Mouse (Mus musculus): ENCODE results near the gene Cyp1a1. TPM values are rescaled to one million over a fixed set of nuclear protein-coding genes. Genes with fewer than 3 reads are reported as not detected.
"Not testable (repeated sequence)": the region's sequence is repeated elsewhere in the genome, so short reads cannot be mapped to it uniquely, and the experiment has no call there.

The Cyp1a1 gene
- polyA plus RNA-seq, 2 experiments from 2014 or later = not detected

- ATAC-seq = no peak
Observed at GRCm38 (mm10) chr9:57706496-57706895, 18.8 kb downstream of the Cyp1a1 start.

GRCm38 (mm10) chr9:57708068-57708719 is 20.5 kb downstream of the Cyp1a1 start, which contains the start of gene Edc3:
Gene Edc3 (plus strand): TSS chr9:57708540.
- ATAC-seq = peak; percentile 95

DNA sequence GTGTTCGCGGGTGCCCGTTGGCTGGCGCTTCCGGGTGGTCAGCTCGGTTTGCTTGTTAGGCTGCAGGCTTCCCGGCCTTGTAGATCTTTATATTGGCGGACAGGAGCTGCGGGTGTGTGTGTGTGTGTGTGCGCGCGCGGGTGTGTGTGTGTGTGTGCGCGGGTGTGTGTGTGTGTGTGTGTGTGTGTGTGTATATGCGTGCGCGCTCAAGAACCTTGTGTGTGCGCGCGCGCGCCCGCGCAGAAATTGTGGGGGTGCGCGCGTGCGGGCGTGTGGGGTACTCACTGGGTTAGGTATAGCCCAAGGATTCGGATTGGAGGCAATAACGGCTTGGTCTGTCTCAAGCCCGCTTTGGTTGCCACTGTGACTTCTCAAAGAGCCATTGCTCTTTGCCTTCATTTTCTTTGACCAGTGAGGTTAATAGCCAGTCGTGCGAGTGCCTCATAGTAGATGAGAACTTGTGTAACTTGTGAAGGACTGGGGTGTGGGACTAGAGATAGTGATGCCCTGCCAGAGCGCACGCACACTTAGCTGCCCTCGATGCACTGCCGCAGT is 21.1 kb downstream of the Cyp1a1 start:
- no peak for ATAC-seq

DNA sequence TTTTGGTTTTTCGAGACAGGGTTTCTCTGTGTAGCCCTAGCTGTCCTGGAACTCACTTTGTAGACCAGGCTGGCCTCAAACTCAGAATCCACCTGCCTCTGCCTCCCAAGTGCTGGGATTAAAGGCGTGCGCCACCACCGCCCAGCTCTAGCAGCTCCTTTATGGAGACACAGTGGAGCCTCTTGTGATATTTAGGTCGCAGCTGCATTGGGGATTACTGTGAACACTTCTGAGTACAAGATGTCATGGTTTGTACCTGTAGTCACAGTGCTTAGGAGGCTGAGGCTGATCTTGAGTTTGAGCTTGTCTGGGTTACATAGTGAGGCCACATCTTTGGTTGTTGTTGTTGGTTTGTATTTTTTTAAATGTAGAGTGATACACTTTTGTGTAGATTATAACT is 22.5 kb downstream of the Cyp1a1 start:
- ATAC-seq = not testable (repeated sequence)

DNA sequence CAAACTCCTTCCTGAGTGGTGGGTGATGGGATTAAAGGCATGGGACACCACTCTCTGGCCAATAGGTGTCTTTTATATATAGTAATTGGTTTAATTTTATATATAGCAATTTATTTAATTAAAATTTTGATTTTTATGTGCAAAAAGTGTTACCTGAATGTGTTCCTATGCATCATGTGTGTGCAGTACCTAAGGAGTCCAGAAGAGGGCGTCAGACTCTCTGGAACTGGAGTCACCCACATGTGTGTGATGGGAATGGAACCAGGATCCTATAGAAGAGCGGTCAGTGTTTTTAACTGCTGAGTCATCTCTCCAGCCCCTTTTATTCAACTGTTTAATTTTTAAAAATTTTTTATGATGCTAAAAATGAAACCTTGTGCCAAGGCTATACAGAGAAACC is 24.5 kb downstream of the Cyp1a1 start:
- no peak for ATAC-seq

DNA sequence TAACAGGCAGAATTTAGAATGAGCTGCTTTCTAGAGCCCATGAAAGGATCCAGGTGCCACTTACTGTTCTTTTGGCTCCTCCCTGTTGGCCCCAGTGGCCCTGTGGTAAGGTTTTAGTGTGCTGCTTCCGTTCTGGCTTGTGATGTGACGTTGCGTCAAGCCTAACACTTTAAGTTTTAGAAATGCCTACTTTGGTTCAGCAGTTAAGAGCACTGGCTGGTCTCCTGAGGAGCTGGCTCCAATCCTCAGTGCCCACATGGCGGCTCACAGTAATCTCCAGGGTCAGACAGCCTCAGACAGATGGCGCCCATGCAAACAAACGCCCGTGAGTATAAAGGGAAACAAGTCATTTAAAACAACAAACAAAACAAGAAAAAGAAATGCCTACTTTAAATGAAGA is 30.7 kb downstream of the Cyp1a1 start:
- no peak for ATAC-seq

DNA sequence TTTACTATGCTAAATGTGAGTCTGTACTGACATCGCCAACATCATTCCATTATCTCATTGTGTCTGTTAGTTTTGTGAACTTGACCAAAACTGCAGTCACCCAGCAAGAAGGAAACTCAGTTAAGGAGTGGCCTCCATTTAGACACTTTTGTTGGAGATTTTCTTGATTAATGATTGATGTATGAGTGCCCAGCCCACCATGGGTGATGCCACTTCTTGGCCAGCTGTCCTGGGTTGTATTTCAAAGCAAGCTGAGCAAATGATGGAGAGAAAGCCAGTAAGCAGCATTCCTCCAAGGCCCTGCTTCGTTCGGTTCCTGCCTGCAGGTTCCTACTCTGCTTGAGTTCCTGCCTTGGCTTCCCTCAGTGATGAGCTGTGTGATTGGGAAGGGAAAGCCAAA is 33.0 kb downstream of the Cyp1a1 start:
- ATAC-seq = no peak

DNA sequence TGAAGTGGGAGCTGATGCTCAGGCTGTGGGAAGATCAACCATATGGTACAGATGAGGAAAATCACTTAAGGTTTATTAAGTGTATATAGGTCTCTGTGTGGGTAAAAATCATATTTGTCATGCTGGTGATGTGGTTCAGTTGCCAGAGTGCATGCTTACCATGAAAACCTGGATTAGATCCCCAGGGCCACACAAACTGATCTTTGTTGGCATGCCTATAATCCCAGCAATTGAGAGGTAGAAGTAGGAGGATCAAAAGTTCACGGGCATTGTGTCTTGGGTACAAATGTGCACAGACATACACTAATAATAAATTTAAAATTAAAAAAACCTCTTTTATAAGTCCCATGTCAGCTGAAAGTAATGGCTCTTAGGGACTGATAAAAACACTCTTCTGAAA is 34.6 kb downstream of the Cyp1a1 start:
- no peak for ATAC-seq

GRCm38 (mm10) chr9:57723315-57723715 is 35.6 kb downstream of the Cyp1a1 start:
- no peak for ATAC-seq

- ATAC-seq = no peak
Observed at GRCm38 (mm10) chr9:57723796-57724195, 36.1 kb downstream of the Cyp1a1 start.

GRCm38 (mm10) chr9:57724701-57725100 is 37.0 kb downstream of the Cyp1a1 start:
- ATAC-seq = no peak

DNA sequence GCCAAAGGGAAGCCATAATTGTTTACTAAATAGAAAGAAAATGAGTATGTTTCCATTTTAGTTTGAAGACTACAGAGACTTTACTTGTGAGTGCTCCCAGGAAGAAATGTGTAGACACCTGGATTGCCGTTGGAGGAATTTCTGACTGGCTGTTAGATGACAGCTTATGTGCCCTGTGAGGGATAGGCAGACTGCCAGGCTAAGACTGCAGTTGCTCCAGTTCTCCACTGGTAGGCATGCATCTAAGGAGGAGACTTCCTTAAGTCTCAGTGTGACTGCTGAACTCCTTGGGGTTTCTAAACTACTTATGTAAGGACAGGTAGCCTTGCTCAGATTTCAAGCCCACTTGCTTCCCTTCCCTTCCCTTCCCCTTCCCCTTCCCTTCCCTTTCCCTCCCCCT is 40.6 kb downstream of the Cyp1a1 start:
- no peak for ATAC-seq

DNA sequence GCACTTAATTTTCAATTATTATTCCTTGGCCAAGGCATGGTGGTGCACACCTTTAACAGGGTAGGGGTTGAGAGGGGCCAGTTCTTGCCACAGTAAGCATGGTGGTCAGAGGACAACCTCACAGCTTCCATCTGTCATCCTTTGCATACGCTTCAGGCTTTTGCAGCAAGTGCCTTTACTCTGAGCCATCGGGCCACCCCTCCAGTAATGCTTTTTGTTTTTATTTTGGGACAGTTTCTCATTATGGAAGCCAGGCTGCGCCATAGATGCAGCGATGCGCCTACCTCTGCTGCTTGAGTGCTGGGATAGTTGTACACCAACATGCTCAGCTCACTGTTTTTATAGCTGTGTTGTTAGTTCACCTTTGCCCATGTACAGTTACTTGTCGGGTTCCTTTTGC is 45.9 kb downstream of the Cyp1a1 start:
- ATAC-seq = no peak

- no peak for ATAC-seq
Observed at GRCm38 (mm10) chr9:57739863-57740262, 52.1 kb downstream of the Cyp1a1 start.

- ATAC-seq = peak; percentile 76
Observed at GRCm38 (mm10) chr9:57744462-57745091, 56.8 kb downstream of the Cyp1a1 start.

GRCm38 (mm10) chr9:57747067-57747466 is 59.3 kb downstream of the Cyp1a1 start:
- no peak for ATAC-seq

DNA sequence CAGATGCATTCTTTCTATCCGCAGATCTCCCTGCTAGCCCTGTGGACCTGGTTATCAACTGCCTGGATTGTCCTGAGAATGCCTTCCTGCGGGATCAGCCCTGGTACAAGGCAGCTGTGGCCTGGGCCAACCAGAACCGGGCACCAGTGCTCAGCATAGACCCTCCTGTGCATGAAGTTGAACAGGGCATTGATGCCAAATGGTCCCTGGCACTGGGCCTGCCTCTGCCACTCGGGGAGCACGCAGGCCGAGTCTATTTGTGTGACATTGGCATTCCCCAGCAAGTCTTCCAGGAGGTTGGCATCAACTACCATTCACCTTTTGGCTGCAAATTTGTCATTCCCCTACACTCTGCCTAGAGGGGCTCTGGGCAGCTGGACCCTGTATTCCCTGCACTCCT is 60.4 kb downstream of the Cyp1a1 start:
- no peak for ATAC-seq

DNA sequence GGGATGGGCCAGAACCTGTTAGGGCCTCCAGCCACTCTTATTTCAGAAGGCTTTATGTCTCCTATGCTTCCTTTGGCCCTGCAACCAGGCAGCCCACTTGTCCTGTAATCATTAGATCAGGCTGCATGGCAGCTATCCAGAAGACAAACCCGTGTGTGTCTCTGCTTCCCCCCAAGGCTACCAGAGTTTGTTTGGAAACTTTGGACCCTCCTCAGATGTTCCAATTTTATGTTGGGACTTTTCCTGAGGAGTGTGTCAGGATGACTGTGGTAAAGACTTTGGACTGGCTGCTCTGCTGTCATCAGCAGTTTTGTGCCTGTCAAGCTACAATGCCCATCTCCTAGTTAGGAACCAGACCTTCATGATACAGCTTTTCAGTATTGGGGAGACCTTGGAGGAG is 61.1 kb downstream of the Cyp1a1 start:
- ATAC-seq = no peak

GRCm38 (mm10) chr9:57750901-57751300 is 63.2 kb downstream of the Cyp1a1 start:
- no peak for ATAC-seq

Other genes with a start within 250 kb of the Cyp1a1 start
- gene Ppcdc, start 247.8 kb upstream of the Cyp1a1 start, polyA plus RNA-seq (2017; shearing (Covaris generic)) = 100 to 1,000 TPM; 157 to 228 TPM
- gene Scamp5, start 219.9 kb upstream of the Cyp1a1 start, polyA plus RNA-seq (2017; shearing (Covaris generic)) = under 1 TPM in 1 of 2 experiments, not detected in 1; 0.26 TPM
- gene Rpp25, start 183.9 kb upstream of the Cyp1a1 start, polyA plus RNA-seq (2017; shearing (Covaris generic)) = not detected
- 100 to 1,000 TPM; 197 to 242 TPM for gene Cox5a, start 166.7 kb upstream of the Cyp1a1 start, polyA plus RNA-seq (2017; shearing (Covaris generic))
- gene Fam219b, start 150.4 kb upstream of the Cyp1a1 start, polyA plus RNA-seq (2017; shearing (Covaris generic)) = 10 to 100 TPM; 22.2 to 29.8 TPM
- 10 to 100 TPM; 15.7 to 17.9 TPM for gene Mpi, start 135.2 kb upstream of the Cyp1a1 start, polyA plus RNA-seq (2017; shearing (Covaris generic))
- 100 to 1,000 TPM in 1 of 2 experiments, 10 to 100 TPM in 1; 92.6 to 119 TPM for gene Scamp2, start 127.0 kb upstream of the Cyp1a1 start, polyA plus RNA-seq (2017; shearing (Covaris generic))
- 10 to 100 TPM; 27.0 to 48.2 TPM for gene Ulk3, start 98.5 kb upstream of the Cyp1a1 start, polyA plus RNA-seq (2017; shearing (Covaris generic))
- not detected for gene Cplx3, start 81.6 kb upstream of the Cyp1a1 start, polyA plus RNA-seq (2017; shearing (Covaris generic))
- gene Lman1l, start 67.2 kb upstream of the Cyp1a1 start, polyA plus RNA-seq (2017; shearing (Covaris generic)) = 1 to 10 TPM in 1 of 2 experiments, under 1 TPM in 1; 0.79 to 1.4 TPM
- gene Csk, start 34.3 kb upstream of the Cyp1a1 start, polyA plus RNA-seq (2017; shearing (Covaris generic)) = 100 to 1,000 TPM; 110 to 150 TPM
- gene Cyp1a2, start 4.2 kb upstream of the Cyp1a1 start, polyA plus RNA-seq (2017; shearing (Covaris generic)) = not detected
- 10 to 100 TPM; 30.2 to 30.5 TPM for gene Edc3, start 20.6 kb downstream of the Cyp1a1 start, polyA plus RNA-seq (2017; shearing (Covaris generic))
- gene Clk3, start 77.9 kb downstream of the Cyp1a1 start, polyA plus RNA-seq (2017; shearing (Covaris generic)) = 100 to 1,000 TPM in 1 of 2 experiments, 10 to 100 TPM in 1; 95.0 to 107 TPM
- 10 to 100 TPM; 25.2 to 35.4 TPM for gene Arid3b, start 148.9 kb downstream of the Cyp1a1 start, polyA plus RNA-seq (2017; shearing (Covaris generic))
- gene Ubl7, start 223.1 kb downstream of the Cyp1a1 start, polyA plus RNA-seq (2017; shearing (Covaris generic)) = 100 to 1,000 TPM; 138 to 191 TPM